Mouse (Mus musculus) left cerebral cortex, adult 2 months (tissue): Measurements from ENCODE around the gene Actrt3. TPM values are rescaled to one million over a fixed set of nuclear protein-coding genes. Genes with fewer than 3 reads are reported as not detected.

Experiments
- DNase-seq, 2 experiments: peaks; one replicate each; pipeline ENCODE4 v3.0.0; 2021 to 2022; ENCODE audit warnings: low spot score in 2 of 2, mixed read lengths in 1 of 2; ENCODE audit errors: extremely low spot score in 1 of 2
- H3K27ac ChIP-seq: fragments of 200-600 bp; 2 replicates; pipeline ENCODE4 v1.8.1; 2022
- H3K4me3 ChIP-seq: fragments of 200-600 bp; 2 replicates; pipeline ENCODE4 v1.8.1; 2022
- CTCF ChIP-seq: fragments of 200-600 bp; IDR thresholded peaks from 2 replicates; pipeline ENCODE4 v1.8.1; 2022; ENCODE audit warnings: antibody characterized with exemption, mild to moderate bottlenecking, moderate library complexity
- intact Hi-C: fragments of 180-260 bp; cut with DNase I; formaldehyde crosslinking; loops from one replicate; pipeline ENCODE4 v1.15.1; 2025
- long read RNA-seq, 2 experiments: library from polyadenylated mRNA; stranded (forward); transcript quantifications; one replicate each; pipeline ENCODE4 v2.0.0; 2021; ENCODE audit warnings: borderline mapping rate in 2 of 2
- total RNA-seq, 2 experiments: library from RNA; stranded (reverse); gene quantifications; 2 replicates each; pipeline ENCODE4 v1.2.3; 2021

Actrt3 gene
- total RNA-seq = 1 to 10 TPM; 1.0 to 1.3 TPM
- long read RNA-seq, experiment 1, partial matches to known transcripts = 0 of 1 reads
- long read RNA-seq, experiment 1, other reads (novel, unspliced or antisense) = 0 of 1 reads
- long read RNA-seq, experiment 2 = 0 reads

GRCm38 (mm10) chr3:30599711-30600545 is at the start of gene Actrt3:
Actrt3 (minus strand) TSS chr3:30599939.
- Histone ChIP-seq H3K4me3 (peak within 1 kb of the TSS; percentile 95), H3K27ac (peak within 1 kb of the TSS; percentile 96)
- DNase-seq = peak; percentile 56 to 67
- no peak; the same call in 1 of the 2 replicates for TF ChIP-seq CTCF
- intact Hi-C loops = loop anchor here (5.0 to 10.0 kb wide), 4 partner anchors 367 to 1793 kb away; partner anchors contain the start of genes Phc3 and Rpl22l1

- Histone ChIP-seq H3K27ac (no peak overlapping the region), H3K4me3 (no peak overlapping the region)
- no peak for DNase-seq
- no peak for TF ChIP-seq CTCF
- intact Hi-C loops = no loop called here
Observed at GRCm38 (mm10) chr3:30648466-30648865, 48.7 kb upstream of the Actrt3 start.

DNA sequence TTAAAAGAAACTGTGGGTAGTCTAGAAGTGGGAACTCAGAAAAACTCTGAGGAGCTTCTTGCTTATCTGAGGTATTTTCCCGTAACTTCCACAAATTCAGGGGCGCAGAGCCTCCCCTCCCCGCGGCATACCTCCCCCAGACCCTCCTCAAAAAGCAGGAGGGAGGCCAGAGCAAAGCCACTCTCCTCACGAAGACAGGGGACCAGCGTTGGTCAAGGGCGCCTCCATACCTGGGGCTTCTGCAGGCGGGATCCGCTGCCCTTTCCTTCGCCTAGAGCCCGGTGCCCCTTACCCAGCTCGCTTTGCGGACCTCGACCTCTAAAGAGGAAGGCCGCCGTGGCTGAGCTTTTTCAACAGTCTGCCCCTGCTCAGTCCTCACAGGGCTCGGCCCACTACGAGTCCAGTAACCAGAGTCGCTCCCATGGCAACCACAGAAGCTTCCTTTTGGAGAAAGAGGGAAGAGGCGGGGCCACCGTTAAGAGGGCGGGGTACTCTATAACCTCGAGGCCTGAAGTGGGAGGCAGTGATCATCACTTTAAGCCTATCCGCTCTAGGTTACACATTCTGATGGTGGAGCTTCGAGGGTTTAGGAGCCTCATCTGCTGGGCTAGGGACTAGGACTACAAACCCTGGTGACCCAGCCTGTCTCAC is 47.8 kb upstream of the Actrt3 start, which contains the start of gene Lrrc34:
Gene Lrrc34, minus strand, starts transcription at position 430 of the 651 bp plus-strand sequence.
- H3K27ac ChIP-seq = no peak within 1 kb of the TSS
- no peak within 1 kb of the TSS for H3K4me3 ChIP-seq
- no peak for TF ChIP-seq CTCF
- peak in 1 of 2 experiments; percentile 14 for DNase-seq
- intact Hi-C loops = no loop called here

DNA sequence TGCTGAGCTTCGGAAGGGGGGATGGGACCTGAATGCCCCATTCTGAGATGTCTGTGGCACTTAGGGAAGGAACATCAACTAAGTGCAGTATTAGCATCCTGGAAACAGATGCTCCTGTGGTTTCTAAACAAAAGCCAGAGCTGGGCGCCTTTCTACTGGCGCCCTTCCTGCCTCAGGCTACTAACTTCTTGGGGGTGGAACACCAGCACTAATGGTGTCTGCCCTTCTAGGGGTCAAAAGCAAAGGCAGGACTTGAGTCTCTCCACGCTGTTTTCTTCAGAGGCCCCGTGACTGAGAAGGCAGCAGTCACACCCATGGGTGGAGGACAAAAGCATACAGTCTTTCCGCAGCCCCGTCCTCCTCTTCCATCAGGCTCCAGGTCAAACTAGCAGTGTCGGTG is 47.0 kb upstream of the Actrt3 start:
- intact Hi-C loops = no loop called here
- no peak for DNase-seq
- Histone ChIP-seq H3K27ac (no peak overlapping the region), H3K4me3 (no peak overlapping the region)
- no peak for TF ChIP-seq CTCF

GRCm38 (mm10) chr3:30644207-30644606 is 44.5 kb upstream of the Actrt3 start, which contains the start of gene Lrriq4:
Lrriq4 (plus strand) TSS chr3:30644507.
- Histone ChIP-seq H3K27ac (no peak within 1 kb of the TSS), H3K4me3 (no peak within 1 kb of the TSS)
- intact Hi-C loops = no loop called here
- no peak for DNase-seq
- TF ChIP-seq CTCF = no peak

DNA sequence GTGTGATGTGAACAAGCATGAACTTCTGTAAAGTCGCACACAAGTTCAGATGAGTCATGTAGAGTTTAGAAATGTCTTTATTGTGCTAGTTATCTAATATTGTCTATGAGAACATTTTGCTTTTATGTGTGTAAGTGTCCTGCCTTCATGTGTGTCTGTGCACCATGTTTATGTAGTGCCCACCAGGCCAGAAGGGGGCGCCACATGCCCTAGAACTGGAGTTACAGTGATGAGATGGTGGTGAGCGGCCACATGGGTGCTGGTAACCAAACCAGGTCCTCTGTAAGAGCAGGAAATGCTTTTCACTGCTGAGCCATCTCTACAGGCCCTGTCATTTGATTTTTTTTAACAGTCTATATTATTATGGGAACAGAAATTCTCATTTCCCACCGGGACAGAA is 35.9 kb upstream of the Actrt3 start:
- no peak for DNase-seq
- Histone ChIP-seq H3K4me3 (no peak overlapping the region), H3K27ac (no peak overlapping the region)
- intact Hi-C loops = no loop called here
- no peak; the same call in 1 of the 2 replicates for TF ChIP-seq CTCF

- intact Hi-C loops = no loop called here
- Histone ChIP-seq H3K27ac (no peak overlapping the region), H3K4me3 (no peak overlapping the region)
- TF ChIP-seq CTCF = no peak; the same call in 1 of the 2 replicates
- DNase-seq = no peak
Observed at GRCm38 (mm10) chr3:30633681-30634080, 33.9 kb upstream of the Actrt3 start.

- intact Hi-C loops = no loop called here
- no peak overlapping the region for H3K27ac ChIP-seq
- H3K4me3 ChIP-seq = no peak overlapping the region
- DNase-seq = no peak
- no peak for TF ChIP-seq CTCF
Observed at GRCm38 (mm10) chr3:30620132-30620531, 20.4 kb upstream of the Actrt3 start.

- H3K4me3 ChIP-seq = no peak overlapping the region
- TF ChIP-seq CTCF = no peak
- DNase-seq = no peak
- intact Hi-C loops = loop anchor here (5.0 kb wide), 1 partner anchor 201 kb away; no protein-coding TSS in a partner anchor
- no peak overlapping the region for H3K27ac ChIP-seq
Observed at GRCm38 (mm10) chr3:30610930-30611329, 11.2 kb upstream of the Actrt3 start.

- DNase-seq = no peak
- TF ChIP-seq CTCF = no peak
- no peak overlapping the region for H3K27ac ChIP-seq
- intact Hi-C loops = no loop called here
- H3K4me3 ChIP-seq = no peak overlapping the region
Observed at GRCm38 (mm10) chr3:30608999-30609398, 9.3 kb upstream of the Actrt3 start.

GRCm38 (mm10) chr3:30603256-30603655 is 3.5 kb upstream of the Actrt3 start:
- H3K27ac ChIP-seq = no peak overlapping the region
- no peak for DNase-seq
- H3K4me3 ChIP-seq = peak overlapping the region; percentile 95
- TF ChIP-seq CTCF = no peak
- intact Hi-C loops = loop anchor here (2.0 to 5.0 kb wide), 5 partner anchors 190 to 1796 kb away; partner anchors contain the start of genes Phc3, Rpl22l1 and Sec62

GRCm38 (mm10) chr3:30602740-30603098 is 3.0 kb upstream of the Actrt3 start:
- no peak for DNase-seq
- TF ChIP-seq CTCF = no peak
- intact Hi-C loops = loop anchor here (2.0 to 5.0 kb wide), 5 partner anchors 190 to 1795 kb away; partner anchors contain the start of genes Phc3, Rpl22l1 and Sec62
- H3K27ac ChIP-seq = peak overlapping the region; percentile 96
- peak overlapping the region; percentile 95 for H3K4me3 ChIP-seq
